Mouse (Mus musculus) heart, postnatal 0 days (tissue): ENCODE results near the gene Cdkl1.

ENCODE experiments used
- CTCF ChIP-seq: IDR thresholded peaks from 2 replicates; pipeline ENCODE4 v1.5.1; 2016; ENCODE audit warnings: antibody characterized with exemption, control low read depth, low read depth
- EP300 ChIP-seq: IDR thresholded peaks from 2 replicates; pipeline ENCODE4 v1.6.1; 2016; ENCODE audit warnings: antibody characterized with exemption, low read depth

DNA sequence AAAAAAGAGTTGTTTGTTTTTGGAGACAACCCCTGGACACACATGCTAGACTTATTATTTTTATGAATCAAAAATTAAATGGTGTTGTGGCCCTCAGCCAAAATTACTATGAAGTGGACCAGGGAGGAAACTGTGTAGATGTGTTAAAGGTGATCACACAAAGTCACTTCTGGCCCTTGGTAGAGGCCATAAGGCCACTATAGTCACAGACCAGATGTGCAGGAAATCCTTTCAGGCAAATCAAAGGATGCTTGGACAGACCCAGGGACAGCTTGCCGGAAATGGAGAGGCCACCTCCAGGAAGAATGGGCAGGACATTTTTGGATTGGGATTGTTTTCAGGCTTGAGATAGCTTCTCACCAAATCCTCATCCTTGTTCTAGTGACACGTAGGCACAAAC lies 29.5 kb downstream of the Cdkl1 start:
- peak; percentile 93 for TF ChIP-seq EP300
- no peak for TF ChIP-seq CTCF
